Mouse (Mus musculus) spleen, adult 18-20 months (tissue): Measurements from ENCODE around the gene Ang2.
"Not testable (repeated sequence)": the region's sequence is repeated elsewhere in the genome, so short reads cannot be mapped to it uniquely, and the experiment has no call there.

Source experiments
- DNase-seq, 2 experiments: peaks; one replicate each; pipeline ENCODE4 v3.0.0; 2022; ENCODE audit warnings: mixed read lengths in 2 of 2

Gene Ang2

DNA sequence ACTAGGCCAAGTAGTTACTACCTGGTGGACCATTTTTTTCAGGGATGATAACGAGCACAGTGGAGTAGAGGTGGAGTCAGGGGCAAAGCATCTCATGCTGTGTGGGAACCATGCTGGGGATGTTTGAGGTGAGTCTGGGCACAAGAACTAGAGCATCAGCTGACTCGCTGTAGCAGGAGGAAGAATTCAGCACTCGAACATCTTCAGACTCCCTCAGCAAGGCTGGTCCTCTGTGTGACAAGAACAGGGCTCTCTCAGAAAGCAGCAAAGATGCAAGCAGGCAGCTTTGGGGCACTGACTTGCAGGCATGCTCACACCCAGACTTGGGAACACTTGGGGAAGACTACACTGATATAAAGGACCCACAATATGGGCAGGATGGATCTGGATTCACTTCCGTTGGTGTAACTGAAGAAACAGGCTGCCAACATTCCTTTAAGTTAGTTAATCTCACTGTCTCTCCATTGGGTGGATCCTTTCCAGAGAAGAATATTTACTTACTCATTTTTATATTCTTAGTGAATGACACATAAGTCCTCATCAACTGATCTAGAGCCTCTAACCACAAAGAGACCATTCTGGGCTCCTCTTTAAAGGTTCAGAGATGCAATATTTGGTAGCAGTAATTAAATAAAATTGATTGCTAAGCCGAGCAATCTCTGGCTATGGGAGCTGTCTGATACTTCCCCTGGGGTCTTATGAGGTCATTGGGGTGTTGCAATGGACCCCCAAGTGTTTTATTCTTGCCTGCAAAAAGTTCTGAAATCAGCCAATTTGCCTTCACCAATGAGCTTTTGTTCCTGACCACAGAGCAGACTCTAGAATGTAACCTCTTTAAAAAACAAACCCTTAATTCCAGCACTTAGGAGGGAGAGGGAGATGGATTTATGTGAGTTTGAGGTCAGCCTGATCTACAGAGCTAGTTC is at the start of gene Ang2:
TSS of gene Ang2 (minus strand) at position 51 of the 926 bp plus-strand sequence.
- DNase-seq = no peak

DNA sequence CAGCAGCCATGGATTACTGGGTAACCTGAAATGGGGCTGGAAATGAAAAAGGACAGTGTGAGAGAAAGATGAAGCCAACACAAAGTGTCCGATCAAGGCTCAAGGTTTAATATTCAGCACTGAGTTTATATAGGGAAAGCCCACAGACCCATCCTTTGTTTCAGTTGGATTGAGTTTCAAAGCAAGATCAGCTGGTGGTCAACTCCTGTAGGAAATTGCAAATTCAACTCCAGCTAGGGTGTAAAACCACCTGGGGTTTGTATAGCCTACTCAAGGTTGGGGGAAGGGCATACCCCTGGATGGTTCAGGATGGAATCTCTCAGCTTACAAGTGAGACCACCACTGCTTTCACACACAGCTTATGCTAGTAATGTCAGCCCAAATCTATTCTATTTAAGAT is 48.8 kb upstream of the Ang2 start:
- no peak for DNase-seq

DNA sequence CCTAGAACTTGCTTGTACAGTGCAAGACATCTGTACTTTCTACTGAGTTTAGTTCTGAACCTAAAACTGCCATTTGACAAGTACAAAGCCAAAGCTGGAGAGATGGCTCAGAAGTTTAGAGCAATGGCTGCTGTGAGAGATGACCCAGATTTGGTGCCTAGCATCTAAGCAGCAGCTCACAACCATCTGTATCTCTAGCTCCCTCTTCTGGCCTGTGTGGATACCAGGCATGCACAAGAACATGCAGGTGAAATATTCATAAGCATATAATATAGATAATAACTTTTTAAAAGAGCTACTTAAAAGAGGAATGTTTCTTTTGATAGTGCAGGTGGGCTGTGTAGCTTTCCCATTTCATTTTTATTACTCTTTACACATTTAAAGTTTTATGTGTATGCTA is 42.0 kb upstream of the Ang2 start:
- peak; percentile 8 to 28 for DNase-seq

DNA sequence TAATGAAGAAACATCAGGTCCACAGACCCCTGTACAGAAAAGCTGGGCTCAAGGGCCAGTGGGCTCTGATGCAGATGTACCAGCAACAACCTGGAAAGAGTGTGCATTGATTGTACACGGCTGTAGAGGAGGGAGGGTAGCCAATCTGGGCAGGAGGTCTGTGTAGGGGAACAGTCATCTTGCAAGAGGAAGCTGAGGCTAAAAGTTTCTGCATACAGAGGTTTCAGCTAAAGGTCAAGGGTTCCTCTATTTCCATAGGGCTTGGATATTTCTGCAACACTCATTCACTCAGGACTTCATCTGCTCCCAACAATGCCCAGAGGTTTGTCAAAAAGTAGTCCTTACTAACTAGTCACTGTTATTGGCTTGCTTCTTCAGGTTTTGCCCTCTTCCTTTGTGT is 38.5 kb upstream of the Ang2 start:
- not testable (repeated sequence) for DNase-seq

DNA sequence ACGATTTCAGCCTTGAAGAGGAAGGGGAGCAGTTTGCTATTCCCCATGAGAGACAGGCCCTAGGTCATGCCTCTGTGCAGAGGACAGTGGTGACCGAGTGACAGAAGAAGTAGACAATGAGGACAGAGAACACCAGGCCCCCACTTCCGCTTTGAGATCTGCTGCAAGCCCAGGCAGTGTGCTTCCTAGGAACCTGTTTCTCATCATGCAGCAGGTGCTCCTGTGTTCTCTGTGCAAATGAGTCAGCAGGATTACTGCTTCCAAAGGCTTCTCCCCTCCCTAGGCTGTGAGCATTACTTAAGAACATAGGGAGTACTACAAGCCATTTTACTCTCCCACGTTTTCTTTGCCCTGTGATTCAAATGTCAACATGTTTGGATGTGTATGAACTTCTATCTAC is 30.7 kb upstream of the Ang2 start:
- not testable (repeated sequence) for DNase-seq

DNA sequence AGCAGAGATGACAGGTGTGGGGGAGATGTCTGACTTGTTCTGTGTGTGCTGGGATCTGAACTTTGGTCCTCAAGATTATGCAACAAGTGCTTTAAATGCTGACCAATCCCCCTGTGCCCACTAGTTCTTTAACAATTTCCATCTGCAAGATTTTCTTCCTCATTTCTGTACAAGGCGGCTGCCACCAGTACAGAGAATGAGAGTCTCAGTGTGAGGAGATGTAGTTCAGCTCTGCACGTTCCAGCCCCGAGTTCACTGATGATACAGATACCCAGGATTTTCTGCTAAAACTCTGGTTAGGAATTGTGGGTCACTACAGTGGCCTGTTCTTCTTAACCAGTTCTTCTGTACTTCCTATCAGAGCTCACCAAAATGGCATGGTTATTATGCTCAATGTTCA is 21.1 kb upstream of the Ang2 start:
- not testable (repeated sequence) for DNase-seq

DNA sequence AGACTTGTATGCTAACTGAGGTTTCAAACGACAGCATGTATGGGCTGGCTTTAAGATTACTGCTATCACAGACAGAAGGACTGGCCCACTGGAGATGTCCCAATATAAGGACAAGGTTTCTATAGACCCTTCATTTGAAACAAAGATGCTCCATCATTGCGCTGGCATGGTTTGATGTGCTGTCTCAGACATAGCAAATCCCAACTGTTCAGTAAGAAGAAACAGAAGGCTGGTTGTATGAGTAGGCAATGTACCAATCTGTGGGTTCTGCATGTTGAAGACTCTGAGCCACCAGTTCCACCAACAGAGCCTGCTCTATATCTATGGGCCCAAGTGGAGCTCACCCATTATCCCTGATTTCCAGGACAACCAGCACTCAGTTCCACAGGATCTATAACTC is 4.2 kb upstream of the Ang2 start, which contains the start of gene Ear14:
TSS of gene Ear14 (plus strand) at position 277 of the 400 bp plus-strand sequence.
- DNase-seq = no peak

DNA sequence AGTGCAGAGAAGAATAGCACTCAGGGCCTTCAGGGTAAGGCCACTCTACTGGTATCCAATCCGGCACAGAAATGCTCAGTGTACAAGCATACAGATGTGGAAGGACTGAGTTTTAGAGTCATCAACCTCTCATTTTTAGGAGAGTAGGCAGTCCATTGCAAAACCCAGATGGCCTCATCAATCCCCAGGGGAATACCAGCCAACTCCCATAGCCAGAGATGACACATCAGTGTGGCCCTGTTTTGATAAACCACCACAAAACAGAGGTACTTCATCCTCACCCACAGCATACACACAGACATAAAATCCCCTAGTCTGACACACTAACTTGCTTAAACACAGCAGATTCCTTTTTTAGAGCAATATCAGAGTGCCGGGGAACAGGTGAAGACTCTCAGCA is 1.5 kb upstream of the Ang2 start:
- DNase-seq = no peak

DNA sequence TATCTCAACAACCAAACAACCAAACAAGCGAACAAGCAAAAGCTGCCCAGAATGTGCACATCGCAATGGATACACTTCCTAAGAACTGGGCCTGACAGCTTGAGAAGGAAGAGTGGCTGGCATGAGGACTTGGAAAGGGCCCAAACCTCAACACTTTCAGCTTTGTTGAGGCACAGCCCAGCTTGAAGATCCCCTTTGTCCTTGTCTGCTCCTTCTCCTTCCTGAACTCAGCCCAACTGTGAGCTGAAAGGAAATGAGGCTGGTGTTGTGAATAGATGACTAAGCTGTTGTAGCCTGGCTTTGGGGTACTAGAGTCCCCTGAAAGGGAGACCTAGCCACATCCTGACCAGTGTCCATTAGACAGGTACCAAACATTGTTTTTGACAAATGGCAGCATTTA is 1.1 kb upstream of the Ang2 start:
- no peak for DNase-seq

DNA sequence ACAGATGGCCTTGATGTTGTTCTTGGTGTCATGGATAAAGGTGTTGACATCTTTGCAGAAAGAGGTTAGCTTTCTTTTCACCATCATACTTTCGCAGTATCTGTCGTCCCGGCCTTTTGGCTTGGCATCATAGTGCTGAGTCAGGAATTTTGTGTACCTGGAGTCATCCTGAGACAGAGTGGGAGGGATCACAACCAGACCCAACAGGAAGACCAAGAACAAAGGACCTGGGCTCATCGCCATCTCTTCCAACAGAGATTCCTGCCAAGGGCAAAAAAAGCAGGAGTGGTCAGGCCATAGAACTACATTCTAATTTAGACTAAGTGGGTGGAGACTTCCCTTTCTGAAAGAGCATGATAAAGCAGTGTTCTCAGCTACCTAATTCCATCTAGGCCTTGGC is 3.3 kb downstream of the Ang2 start:
- no peak for DNase-seq

DNA sequence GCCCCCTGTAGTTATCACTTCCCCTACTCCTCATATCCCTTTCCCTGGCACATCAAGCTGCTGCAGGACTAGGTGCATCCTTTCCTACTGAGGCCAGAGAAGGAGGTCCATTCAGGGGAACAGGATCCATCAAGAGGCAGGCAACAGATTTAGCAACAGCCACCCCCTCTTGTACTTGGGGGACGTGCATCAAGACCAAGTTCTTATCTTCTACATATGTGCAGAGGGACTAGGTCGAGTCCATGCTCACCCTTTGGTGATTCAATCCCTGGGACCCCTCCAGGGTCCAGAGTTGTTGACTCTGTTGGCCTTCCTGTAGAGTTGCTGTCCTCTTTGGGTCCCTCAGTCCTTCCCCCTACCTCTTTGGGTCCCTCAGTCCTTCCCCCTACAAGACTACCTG is 17.9 kb downstream of the Ang2 start:
- DNase-seq = not testable (repeated sequence)

DNA sequence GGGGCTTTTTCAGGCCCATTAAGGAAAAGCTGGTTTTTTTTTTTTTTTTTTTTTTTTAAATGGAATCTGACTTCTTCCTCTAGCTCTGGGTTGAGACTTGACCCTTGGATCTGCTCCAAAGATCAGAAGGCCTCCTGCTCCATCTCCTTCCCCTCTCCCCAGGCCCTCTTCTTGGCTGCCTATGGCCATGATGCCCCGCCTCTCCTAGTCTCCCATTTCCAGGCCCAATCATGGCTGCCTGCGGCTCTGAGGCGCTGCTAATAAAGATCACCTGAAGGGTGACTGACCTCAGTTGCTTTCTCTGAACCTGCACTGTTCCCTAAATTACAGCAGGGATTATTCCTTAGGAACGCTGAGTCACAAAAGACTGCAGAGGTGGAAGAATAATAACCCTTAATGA is 25.1 kb downstream of the Ang2 start:
- no peak for DNase-seq

DNA sequence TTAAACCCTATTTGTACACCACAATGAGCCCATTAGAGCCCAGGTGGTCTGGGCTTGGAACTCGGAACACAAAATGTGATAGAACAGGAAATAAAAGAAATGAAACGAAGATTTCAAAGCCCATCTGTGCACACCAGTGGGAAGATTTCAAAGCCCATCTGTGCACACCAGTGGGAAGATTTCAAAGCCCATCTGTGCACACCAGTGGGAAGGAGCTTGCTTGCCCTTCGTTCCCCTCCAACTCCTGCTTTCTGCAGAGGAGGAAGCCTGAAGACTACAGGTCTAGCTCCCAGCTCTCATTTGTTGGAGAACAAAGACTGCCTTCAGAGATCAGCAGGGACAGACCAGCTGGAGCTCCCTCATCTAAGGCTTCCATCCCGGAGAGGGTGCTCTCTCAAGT is 26.0 kb downstream of the Ang2 start:
- DNase-seq = not testable (repeated sequence)

DNA sequence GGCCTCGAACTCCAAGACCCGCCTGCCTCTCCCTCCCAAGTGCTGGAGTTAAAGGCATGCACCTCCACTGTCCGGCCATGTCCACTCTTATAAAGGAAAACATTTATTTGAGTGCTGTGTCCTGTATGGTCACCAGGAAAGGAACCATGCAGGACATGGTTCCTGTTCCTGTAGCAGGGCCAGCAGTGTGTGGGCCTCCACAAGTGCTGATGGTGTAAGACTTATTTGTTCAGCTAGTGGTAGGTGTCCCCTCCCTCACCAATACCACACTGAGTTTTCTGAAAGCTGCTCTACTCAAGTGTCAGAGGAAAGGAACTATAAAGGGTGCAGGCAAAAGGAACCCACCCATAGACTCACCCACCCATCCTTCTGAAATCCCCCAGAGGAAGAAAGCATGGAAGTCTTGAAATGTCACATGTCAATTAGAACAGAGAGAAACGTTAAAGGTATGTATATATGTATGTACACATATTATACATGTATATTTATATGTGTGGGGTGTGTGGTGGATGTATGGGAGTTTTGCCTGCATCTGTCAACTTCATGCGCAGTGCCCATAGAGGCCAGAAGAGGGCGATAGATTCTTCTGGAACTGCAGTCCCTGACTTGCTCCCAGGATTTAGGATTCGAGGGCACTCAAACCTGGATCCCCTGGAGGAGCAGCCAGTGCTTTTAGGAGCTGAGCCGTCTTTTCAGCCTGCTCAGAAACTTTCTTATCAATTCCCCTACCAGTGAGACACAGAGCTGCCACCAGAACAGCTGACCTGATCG is 26.7 kb downstream of the Ang2 start:
- DNase-seq = peak in 1 of 2 experiments; percentile 39

DNA sequence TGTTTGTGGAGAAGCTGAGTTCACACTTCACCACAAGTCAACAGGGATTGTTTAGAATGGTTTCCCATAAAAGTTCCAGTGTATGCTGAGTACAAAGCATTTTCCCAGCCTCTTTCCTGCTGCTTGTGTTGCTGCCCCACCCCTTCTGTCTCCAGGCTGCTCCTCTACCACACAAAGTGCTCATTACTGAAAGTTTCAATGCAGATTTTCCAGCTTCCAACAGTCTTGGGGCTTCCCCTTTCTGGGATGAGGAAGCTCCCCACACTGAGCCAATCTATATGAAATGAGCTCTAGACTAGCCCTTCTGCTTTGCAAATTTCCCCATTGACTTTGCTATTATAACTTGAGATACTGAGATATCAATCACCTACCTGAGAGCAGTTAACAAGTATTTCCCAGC is 32.9 kb downstream of the Ang2 start:
- DNase-seq = no peak

DNA sequence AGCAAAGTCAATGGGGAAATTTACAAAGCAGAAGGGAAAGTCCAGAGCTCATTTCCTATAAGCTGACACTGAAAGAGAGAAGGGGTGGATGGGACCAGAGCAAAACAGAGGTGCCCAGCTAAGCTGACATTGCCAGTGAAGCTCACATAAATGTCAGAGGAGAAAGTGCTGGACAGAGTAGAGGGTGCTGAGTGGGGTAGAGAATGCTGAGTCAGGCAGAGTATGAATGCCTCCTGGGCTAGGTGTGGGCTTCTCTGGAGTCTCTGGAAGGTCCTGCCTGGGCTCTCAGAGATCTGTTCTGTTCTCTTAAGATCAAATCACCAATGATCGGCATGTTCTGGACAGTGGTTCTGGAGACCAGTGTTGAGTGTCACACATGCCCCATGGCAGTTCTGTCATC is 33.5 kb downstream of the Ang2 start:
- no peak for DNase-seq

DNA sequence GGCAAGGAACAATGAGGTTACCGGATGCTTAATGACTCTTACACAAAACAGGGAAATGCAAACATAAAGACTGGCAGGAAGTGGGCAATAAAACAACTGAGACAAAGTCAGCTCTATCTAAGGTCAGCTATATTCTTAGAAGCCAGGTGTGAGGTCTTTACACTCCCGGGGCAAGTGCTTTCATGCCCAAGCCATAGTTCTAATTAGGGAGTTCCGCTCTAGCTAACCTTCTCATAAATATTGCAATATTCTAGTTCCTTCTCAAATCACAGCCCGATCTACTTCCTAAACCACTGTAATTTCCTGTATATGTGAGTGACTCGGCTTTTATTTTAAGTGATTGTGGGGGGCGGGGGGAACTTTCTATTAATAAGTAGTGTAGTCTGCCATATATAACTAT is 35.6 kb downstream of the Ang2 start:
- not testable (repeated sequence) for DNase-seq

DNA sequence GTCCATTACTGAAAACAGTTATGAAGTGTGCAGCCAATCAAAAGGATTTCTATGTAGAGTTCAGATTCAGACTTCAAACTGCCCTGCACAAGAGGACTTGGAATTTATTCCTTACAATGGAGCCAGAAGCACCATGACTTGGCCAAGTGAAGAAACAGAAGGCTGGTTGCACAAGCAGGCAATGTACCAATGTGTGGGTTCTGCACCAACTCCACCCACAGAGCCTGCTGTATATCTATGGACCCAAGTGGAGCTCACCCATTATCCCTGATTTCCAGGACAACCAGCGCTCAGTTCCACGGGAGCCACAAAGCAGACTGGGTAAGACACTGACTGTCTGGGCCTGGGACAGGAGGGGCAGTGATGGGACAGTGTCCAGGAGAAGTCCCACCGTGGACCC is 37.0 kb downstream of the Ang2 start, which contains the start of gene Rnase2b:
TSS of gene Rnase2b (plus strand) at position 285 of the 400 bp plus-strand sequence.
- DNase-seq = not testable (repeated sequence)

DNA sequence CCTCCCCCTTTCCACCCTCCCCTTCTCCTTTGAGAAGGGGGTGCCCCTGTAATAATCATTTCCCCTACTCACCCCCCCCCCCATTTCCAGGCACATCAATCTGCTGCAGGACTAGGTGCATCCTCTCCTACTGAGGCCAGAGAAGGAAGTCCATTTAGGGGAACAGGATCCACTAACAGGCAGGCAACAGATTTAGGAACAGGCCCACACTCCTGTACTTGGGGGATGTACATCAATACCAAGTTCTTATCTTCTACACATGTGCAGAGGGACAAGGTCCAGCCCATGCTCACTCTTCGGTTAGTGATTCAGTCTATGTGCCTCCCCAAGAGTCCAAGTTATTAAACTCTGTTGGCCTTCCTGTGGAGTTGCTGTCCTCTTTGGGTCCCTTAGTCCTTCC is 41.9 kb downstream of the Ang2 start:
- no peak for DNase-seq

DNA sequence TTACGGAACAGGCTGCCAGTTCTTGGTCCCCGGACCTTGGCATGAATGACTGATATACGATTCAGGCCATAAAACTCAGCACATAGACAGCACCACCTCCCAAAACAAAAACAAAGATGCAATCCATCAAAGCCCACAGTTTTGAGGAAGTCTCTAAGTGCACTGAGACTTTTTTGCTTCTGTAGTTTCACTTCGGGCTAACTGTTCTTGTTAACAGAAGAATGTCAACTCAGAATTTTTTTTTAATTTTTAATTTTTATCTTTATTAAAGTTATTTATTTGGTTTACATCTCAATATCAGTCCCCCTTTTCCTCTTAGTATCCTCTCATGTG is 42.2 kb downstream of the Ang2 start:
- no peak for DNase-seq

DNA sequence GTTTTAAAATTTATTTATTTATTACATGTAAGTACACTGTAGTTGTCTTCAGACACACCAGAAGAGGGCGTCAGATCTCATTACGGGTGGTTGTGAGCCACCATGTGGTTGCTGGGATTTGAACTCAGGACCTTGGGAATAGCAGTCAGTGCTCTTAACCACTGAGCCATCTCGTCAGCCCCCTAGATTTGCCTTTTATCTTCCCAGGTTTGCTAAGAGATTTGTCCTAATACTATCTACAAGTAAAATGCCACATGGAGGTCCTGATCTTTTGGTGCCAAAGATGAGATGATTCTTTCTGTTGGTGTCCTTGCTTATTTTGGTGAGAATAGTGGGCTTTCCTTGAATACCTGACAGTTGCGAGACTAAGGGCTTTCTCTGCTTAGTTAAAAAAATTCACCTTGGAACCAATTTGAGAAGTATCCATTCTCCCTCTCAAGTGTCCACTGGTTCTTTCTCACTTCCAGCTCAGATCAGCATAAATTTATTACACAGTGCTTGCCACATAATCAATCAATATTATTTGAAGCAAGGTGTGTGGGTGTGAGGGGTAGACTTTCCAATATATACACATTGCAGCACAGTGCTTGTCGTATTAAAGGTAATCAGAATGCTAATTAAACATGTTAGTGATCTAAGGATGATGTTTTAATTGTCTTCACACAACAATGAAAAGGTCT is 42.8 kb downstream of the Ang2 start:
- no peak for DNase-seq

DNA sequence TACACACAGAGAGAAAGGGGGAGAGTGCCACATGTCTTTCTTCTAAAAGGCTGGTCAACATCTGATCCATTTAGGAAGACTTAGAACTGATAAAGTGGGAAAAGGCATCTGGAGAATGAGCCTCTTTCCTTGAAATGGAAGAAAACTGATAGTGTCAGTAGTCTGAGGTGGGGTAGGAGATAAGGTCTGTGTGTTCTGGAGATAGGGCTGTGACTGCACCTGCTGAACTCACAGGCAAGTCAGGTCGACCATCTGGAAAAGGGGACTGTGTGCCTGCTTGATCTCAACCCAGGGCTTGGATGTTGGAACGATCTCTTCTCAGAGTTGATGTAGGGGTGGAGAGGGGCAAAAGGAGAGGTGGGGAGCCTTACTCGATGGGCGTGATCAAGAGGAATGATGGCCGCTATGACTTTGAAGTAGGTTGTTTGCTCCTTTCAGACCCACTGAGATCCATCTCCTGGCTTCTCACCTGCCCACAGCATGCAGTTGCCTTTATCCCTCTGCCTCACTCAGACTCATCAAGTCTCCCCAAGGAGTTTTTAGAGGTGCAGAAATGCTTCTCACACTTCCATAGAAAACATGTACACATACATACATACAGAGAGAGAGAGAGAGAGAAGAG is 46.6 kb downstream of the Ang2 start:
- DNase-seq = no peak
